Mouse (Mus musculus): ENCODE results near the gene Gpr137c. TPM values are rescaled to one million over a fixed set of nuclear protein-coding genes. Genes with fewer than 3 reads are reported as not detected.

The Gpr137c gene
- polyA plus RNA-seq, 1 experiment, result 0.55 TPM

DNA sequence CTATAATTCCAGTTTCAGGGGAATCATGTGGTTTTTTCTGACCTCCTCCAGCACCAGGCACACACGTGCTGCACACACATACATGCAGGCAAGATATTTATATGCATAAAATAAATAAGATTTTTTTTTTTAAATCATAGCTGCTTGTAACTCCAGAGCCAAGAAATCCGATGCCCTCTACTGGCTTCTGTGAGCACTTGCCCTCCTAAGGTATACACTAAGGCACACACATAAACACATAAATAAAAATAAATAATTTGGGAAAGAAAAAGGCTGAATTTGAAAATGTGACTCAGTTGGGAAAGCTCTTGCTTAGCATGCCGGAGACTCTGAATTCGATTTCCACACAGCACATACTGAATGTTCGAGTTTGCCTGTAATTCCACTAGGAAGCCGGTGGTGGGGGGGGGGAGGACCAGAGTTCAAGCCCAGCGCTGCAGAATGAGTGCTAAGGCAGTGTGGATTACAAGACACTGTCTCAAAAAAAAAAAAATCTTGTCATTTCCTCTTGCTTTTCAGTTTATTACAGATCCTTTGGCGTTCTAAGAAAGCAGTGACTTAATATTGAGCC is 109.6 kb downstream of the Gpr137c start:
- 10% methylated on average over 8 of the region's 8 CpGs for WGBS
- no peak for DNase-seq (ENCODE audit: low read depth, low spot score)

DNA sequence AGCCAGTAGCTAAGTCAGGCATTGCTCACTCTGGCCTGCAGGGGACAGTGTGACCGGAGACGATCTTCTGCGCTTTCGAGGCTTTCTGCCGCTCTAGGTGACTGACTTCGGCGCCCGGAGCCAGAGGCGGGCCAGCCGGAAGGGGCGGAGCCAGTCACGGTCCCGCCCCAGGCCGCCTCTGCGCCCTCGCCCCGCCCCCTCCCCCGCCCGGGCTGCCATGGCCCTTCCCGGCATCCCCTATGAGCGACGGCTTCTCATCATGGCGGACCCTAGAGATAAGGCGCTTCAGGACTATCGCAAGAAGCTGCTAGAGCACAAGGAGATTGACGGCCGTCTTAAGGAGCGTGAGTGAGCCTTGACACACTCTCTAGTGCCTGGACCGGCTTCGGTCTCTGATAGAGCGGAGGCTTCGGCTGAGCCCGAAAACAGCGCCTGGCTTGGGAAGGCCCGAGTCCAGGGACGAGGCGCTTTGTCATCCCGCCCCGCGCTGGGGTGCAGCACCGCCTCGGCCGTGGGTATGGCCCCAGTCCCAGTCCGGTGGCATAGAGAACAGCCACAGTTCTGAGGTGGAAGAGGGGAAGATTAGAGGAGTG is 110.2 kb downstream of the Gpr137c start, which contains the start of gene Psmc6:
Gene Psmc6 (plus strand): TSS at position 200 of the 593 bp plus-strand sequence.
- WGBS, result 1% methylated on average over 44 of the region's 44 CpGs

More for the DNA sequence above, 110.2 kb downstream of the Gpr137c start, which contains the start of gene Psmc6:
- no peak for DNase-seq (ENCODE audit: low read depth, low spot score)

Other genes with a start within 250 kb of the Gpr137c start
- gene Ptger2, start 231.5 kb upstream of the Gpr137c start, polyA plus RNA-seq (2012; rRNA removed), result 1.9 and 3.1 TPM in 2 replicates
- 3.1 and 3.2 TPM in 2 replicates for gene Txndc16, start 611 bp downstream of the Gpr137c start, polyA plus RNA-seq (2012; rRNA removed)
- gene Ero1l, start 99.1 kb downstream of the Gpr137c start, polyA plus RNA-seq (2012; rRNA removed), result 8.0 and 10.1 TPM in 2 replicates
- 36.5 and 37.0 TPM in 2 replicates for gene Psmc6, start 110.1 kb downstream of the Gpr137c start, polyA plus RNA-seq (2012; rRNA removed)
- 1.5 and 4.0 TPM in 2 replicates for gene Styx, start 131.4 kb downstream of the Gpr137c start, polyA plus RNA-seq (2012; rRNA removed)
- gene Gnpnat1, start 185.2 kb downstream of the Gpr137c start, polyA plus RNA-seq (2012; rRNA removed), result 10.1 and 10.2 TPM in 2 replicates